Mouse (Mus musculus): Measurements from ENCODE around the gene Runx1.

Gene Runx1

GRCm38 (mm10) chr16:92745239-92745638 lies 80.7 kb downstream of the Runx1 start:
- no peak for DNase-seq (ENCODE audit: low spot score)

- no peak for DNase-seq (ENCODE audit: low spot score)
Observed at GRCm38 (mm10) chr16:92744172-92744777, 81.7 kb downstream of the Runx1 start.

- no peak for DNase-seq (ENCODE audit: low spot score)
Observed at GRCm38 (mm10) chr16:92743755-92744154, 82.2 kb downstream of the Runx1 start.

- no peak for DNase-seq (ENCODE audit: low spot score)
Observed at GRCm38 (mm10) chr16:92741342-92741741, 84.6 kb downstream of the Runx1 start.

GRCm38 (mm10) chr16:92740541-92740940 lies 85.4 kb downstream of the Runx1 start:
- DNase-seq (ENCODE audit: low spot score): no peak

- no peak for DNase-seq (ENCODE audit: low spot score)
Observed at GRCm38 (mm10) chr16:92739997-92740396, 86.0 kb downstream of the Runx1 start.

GRCm38 (mm10) chr16:92739071-92739793 lies 86.7 kb downstream of the Runx1 start:
- DNase-seq (ENCODE audit: low spot score): no peak

GRCm38 (mm10) chr16:92738476-92739010 lies 87.4 kb downstream of the Runx1 start:
- no peak for DNase-seq (ENCODE audit: low spot score)

GRCm38 (mm10) chr16:92726870-92727269 lies 99.1 kb downstream of the Runx1 start:
- no peak for DNase-seq (ENCODE audit: low spot score)

- DNase-seq (ENCODE audit: low spot score): peak; percentile 15
Observed at GRCm38 (mm10) chr16:92724526-92724925, 101.4 kb downstream of the Runx1 start.

- no peak for DNase-seq (ENCODE audit: low spot score)
Observed at GRCm38 (mm10) chr16:92720678-92721077, 105.3 kb downstream of the Runx1 start.

- DNase-seq (ENCODE audit: low spot score): no peak
Observed at GRCm38 (mm10) chr16:92719725-92720124, 106.2 kb downstream of the Runx1 start.

- no peak for DNase-seq (ENCODE audit: low spot score)
Observed at GRCm38 (mm10) chr16:92715599-92716483, 110.1 kb downstream of the Runx1 start.

- no peak for DNase-seq (ENCODE audit: low spot score)
Observed at GRCm38 (mm10) chr16:92710161-92710560, 115.8 kb downstream of the Runx1 start.

- DNase-seq (ENCODE audit: low spot score): peak; percentile 25
Observed at GRCm38 (mm10) chr16:92708718-92709117, 117.2 kb downstream of the Runx1 start.

GRCm38 (mm10) chr16:92707712-92708111 lies 118.2 kb downstream of the Runx1 start:
- no peak for DNase-seq (ENCODE audit: low spot score)

GRCm38 (mm10) chr16:92707146-92707545 lies 118.8 kb downstream of the Runx1 start:
- DNase-seq (ENCODE audit: low spot score): no peak

GRCm38 (mm10) chr16:92705564-92706458 lies 120.1 kb downstream of the Runx1 start:
- DNase-seq (ENCODE audit: low spot score): no peak

- no peak for DNase-seq (ENCODE audit: low spot score)
Observed at GRCm38 (mm10) chr16:92703850-92704249, 122.1 kb downstream of the Runx1 start.

- no peak for DNase-seq (ENCODE audit: low spot score)
Observed at GRCm38 (mm10) chr16:92699531-92700397, 126.2 kb downstream of the Runx1 start.
